Mouse (Mus musculus) brain, embryonic 14.5 days (tissue): ENCODE measurements at regions not wholly inside any gene's neighbourhood (a gene's known extent, or its start where the extent isn't known, plus 50 kb on each side); places are given as distances from the start of the nearest gene placed in this dataset.

Source experiments
- CTCF ChIP-seq: fragments of 200-500 bp; IDR thresholded peaks from 2 replicates; pipeline ENCODE4 v1.5.1; 2012; ENCODE audit warnings: inconsistent platforms, mild to moderate bottlenecking, moderate library complexity, borderline replicate concordance; ENCODE audit not compliant: insufficient read depth, insufficient read length; ENCODE audit errors: extremely low read depth
- POLR2A ChIP-seq: fragments of 200-500 bp; IDR thresholded peaks from 2 replicates; pipeline ENCODE4 v1.6.1; 2012; ENCODE audit warnings: mild to moderate bottlenecking, inconsistent platforms, borderline replicate concordance; ENCODE audit not compliant: poor library complexity, insufficient read depth, insufficient read length, severe bottlenecking; ENCODE audit errors: extremely low read depth

DNA sequence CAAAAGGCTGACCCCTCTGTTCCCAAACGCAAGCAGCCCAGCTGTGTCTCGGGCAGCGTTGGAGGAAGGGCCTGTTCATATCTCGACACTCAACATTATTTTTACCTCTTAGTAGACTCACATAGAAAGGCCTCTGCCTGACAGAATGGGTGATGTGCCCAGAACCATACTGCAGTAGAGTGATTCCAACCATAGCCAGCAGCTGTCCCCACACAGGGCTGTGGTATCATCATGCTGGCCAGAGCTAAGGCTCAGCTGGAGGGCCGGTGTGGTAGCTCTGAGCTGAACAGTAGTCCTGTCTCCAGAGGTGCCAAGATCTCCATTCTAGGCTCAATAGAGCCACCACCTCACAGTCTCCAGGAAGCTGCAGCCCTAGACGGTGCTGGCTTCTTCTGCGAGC is 437.3 kb downstream of the Matn1 start:
- TF ChIP-seq CTCF: no peak
- TF ChIP-seq POLR2A: no peak
